Mouse (Mus musculus): Measurements from ENCODE around the gene Galnt3. TPM values are rescaled to one million over a fixed set of nuclear protein-coding genes. Genes with fewer than 3 reads are reported as not detected.
A peak's percentile ranks its signal among the peaks of the same experiment; 100 is the strongest.

Galnt3 gene
- polyA plus RNA-seq, 1 experiment from 2014 or later: 1.3 TPM

DNA sequence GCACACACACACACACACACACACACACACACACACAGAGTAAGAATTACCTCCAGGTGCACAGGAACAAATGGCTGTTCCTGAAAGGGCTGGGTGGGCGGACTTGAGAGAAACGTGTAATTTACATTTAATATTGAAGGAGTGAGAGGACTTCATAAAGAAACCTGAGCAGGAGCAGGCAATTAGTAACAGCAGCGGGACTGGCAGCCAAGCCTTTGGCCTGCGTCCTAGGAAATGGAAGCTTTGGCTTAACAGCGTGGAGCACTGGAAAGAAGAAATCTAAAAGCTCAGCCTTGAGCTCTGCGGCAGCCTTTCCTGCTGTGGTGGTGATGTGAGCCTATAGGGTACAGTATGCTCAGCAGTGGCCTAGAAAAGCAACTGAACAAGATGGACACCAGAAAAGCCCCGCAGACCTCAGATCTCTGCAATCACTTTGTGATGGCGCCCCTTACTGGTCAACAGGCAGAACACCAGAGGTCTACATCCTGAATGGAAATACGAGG lies 82.8 kb downstream of the Galnt3 start:
- no peaks in the 10 kb centered on the region for H3K27me3 ChIP-seq (ENCODE audit: control insufficient read depth, insufficient read depth, low read length)
- peak; percentile 69; the same call in 1 of the 2 replicates for ATAC-seq (ENCODE audit: low read depth)
- no peaks in the 10 kb centered on the region; the same call in 1 of the 2 replicates for H3K4me1 ChIP-seq (ENCODE audit: control insufficient read depth, insufficient read depth, low read length)
- 62% methylated on average over 9 of the region's 9 CpGs for WGBS
- H3K27ac ChIP-seq (ENCODE audit: low read depth, low read length): peak overlapping the region; percentile 62
- no peaks in the 10 kb centered on the region for H3K9me3 ChIP-seq (ENCODE audit: control insufficient read depth, low read length)
- H3K4me2 ChIP-seq (ENCODE audit: low read depth, low read length): no peak overlapping the region
- H3K9ac ChIP-seq (replicated peaks; ENCODE audit: low read depth, low read length): no peak overlapping the region
- no peaks in the 10 kb centered on the region for H3K36me3 ChIP-seq (ENCODE audit: control insufficient read depth, insufficient read depth, low read length)
- H3K4me3 ChIP-seq (ENCODE audit: low read depth, low read length): no peak overlapping the region

DNA sequence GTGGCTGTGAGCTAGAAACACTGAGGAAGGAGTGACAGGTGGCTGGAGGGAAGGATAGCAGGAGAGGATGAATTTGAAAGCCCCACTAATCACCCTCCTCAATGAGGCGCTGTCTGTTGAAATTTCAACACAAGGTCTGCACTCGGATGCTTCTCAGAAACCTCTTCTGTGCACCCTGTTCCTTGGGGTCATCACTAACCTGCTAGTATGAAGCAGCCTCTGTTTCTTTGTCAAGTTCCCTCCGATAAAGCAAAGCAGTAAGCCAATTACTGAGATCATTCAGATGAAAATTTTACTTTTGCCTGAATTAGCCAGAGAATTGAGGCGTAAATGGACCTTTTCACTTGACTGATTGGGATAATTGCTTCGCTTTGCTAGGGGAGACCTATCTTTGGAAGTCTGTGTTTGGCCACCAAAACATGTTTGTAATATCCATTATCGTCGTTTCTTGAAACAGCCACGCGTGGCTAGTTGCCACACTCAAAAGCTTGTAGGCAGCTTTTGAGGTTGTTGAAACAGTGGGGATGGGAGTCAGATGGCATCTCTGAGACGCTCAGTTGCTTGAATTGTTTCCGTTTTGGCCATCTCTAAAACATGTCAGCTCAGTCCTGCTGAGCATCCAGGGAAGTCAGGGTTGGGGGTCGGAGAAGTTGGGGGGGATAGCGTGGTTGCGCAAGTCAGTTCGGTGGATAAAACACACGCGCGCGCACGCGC lies 83.4 kb downstream of the Galnt3 start:
- WGBS: 70% methylated on average over 21 of the region's 21 CpGs

DNA sequence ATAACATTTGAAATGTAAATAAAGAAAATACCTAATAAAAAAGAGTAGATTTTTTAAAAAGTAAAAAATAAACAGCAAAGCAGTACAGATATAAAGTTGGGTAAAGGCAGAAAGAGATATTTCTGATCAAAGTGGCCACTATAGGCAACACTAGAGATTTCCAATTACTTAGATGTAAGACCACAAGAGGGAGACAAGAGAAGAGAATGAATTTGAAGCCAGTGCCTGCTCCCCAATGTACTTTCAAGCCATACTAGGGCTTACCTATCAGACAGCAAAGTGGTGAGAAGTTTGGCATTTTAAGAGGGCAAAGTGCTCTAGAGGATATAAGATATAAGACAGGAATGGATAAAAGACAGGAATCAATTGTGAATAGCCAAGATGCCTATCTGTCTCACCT lies 84.2 kb downstream of the Galnt3 start:
- H3K4me3 ChIP-seq (ENCODE audit: low read depth, low read length): no peak overlapping the region
- no peak overlapping the region for H3K4me2 ChIP-seq (ENCODE audit: low read depth, low read length)
- ATAC-seq (ENCODE audit: low read depth): no peak
- H3K4me1 ChIP-seq (ENCODE audit: control insufficient read depth, insufficient read depth, low read length): no peaks in the 10 kb centered on the region; the same call in 1 of the 2 replicates
- no peaks in the 10 kb centered on the region for H3K27me3 ChIP-seq (ENCODE audit: control insufficient read depth, insufficient read depth, low read length)
- no peaks in the 10 kb centered on the region for H3K9me3 ChIP-seq (ENCODE audit: control insufficient read depth, low read length)
- H3K36me3 ChIP-seq (ENCODE audit: control insufficient read depth, insufficient read depth, low read length): no peaks in the 10 kb centered on the region
- H3K9ac ChIP-seq (replicated peaks; ENCODE audit: low read depth, low read length): no peak overlapping the region
- no peak overlapping the region for H3K27ac ChIP-seq (ENCODE audit: low read depth, low read length)

More for the DNA sequence above, 83.4 kb downstream of the Galnt3 start:
- H3K4me1 ChIP-seq (ENCODE audit: control insufficient read depth, insufficient read depth, low read length): no peaks in the 10 kb centered on the region; the same call in 1 of the 2 replicates
- no peak overlapping the region for H3K4me3 ChIP-seq (ENCODE audit: low read depth, low read length)
- no peak for ATAC-seq (ENCODE audit: low read depth)
- H3K27ac ChIP-seq (ENCODE audit: low read depth, low read length): peak overlapping the region; percentile 62
- H3K9me3 ChIP-seq (ENCODE audit: control insufficient read depth, low read length): no peaks in the 10 kb centered on the region
- H3K4me2 ChIP-seq (ENCODE audit: low read depth, low read length): no peak overlapping the region
- H3K27me3 ChIP-seq (ENCODE audit: control insufficient read depth, insufficient read depth, low read length): no peaks in the 10 kb centered on the region
- no peaks in the 10 kb centered on the region for H3K36me3 ChIP-seq (ENCODE audit: control insufficient read depth, insufficient read depth, low read length)
- no peak overlapping the region for H3K9ac ChIP-seq (replicated peaks; ENCODE audit: low read depth, low read length)

DNA sequence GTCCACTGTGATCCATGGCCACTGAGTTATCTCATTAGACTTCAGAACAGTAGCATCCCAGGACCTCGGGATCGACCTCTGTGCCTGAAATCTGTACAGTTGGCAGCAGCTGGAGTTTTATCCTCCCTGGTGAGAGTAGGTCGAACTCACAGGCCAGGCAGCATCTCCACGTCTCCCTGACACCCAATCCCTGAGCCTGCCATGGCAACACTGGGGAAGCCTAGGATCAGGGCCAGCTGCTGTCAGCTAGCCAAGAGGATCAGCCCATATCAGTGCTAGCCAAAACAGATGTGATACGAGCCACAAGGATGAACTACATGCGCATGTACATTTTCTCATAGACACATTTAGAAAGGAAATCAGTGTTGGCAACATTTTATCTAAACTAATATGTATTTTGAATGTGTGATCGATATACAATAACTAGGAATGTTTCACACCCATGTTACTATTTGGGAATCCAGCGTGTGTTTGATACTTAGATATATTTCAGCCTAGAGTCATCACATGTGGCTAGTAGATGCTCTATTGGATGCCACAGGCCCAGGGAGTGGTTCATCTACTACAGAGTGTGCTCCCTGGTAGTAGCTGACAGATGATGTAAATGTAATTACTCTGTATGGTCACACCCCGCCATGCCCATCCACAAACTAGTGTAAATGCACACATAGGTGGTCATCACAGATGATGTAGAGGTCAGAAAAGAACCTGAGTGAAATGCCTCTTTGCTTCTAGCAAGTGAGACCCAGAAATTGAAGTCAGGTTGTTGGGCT lies 89.7 kb downstream of the Galnt3 start:
- Histone ChIP-seq H3K27ac (ENCODE audit: low read depth, low read length) (0 out of 2 replicates have a peak overlapping the region, but pooled peaks have one; percentile 7), H3K9me3 (ENCODE audit: control insufficient read depth, low read length) (no peaks in the 10 kb centered on the region), H3K4me2 (ENCODE audit: low read depth, low read length) (no peak overlapping the region), H3K9ac (replicated peaks; ENCODE audit: low read depth, low read length) (no peak overlapping the region), H3K36me3 (ENCODE audit: control insufficient read depth, insufficient read depth, low read length) (no peaks in the 10 kb centered on the region), H3K4me1 (ENCODE audit: control insufficient read depth, insufficient read depth, low read length) (no peaks in the 10 kb centered on the region), H3K27me3 (ENCODE audit: control insufficient read depth, insufficient read depth, low read length) (no peaks in the 10 kb centered on the region), H3K4me3 (ENCODE audit: low read depth, low read length) (no peak overlapping the region)
- ATAC-seq (ENCODE audit: low read depth): peak; percentile 83
- WGBS: 70% methylated on average over 9 of the region's 9 CpGs

Other genes starting within 250 kb of the Galnt3 start
- gene Ttc21b, start 131.6 kb upstream of the Galnt3 start, polyA plus RNA-seq (2014; fragmentation: Nextera tagmentation; extraction: Ambion mirVana): 17.4 and 19.4 TPM in 2 replicates